Mouse (Mus musculus) cerebellum, postnatal 25 days (tissue): ENCODE data around the gene Rec8.

Experiments
- DNase-seq, 2 experiments: peaks; one replicate each; pipeline ENCODE4 v3.0.0; 2021; ENCODE audit warnings: mixed read lengths in 2 of 2

Gene Rec8

GRCm38 (mm10) chr14:55592226-55592625, 25.6 kb upstream of the Rec8 start:
- DNase-seq = peak; percentile 33 to 54

GRCm38 (mm10) chr14:55596036-55596690, 21.7 kb upstream of the Rec8 start:
- no peak for DNase-seq

GRCm38 (mm10) chr14:55598521-55599390, 19.1 kb upstream of the Rec8 start:
- DNase-seq = no peak

GRCm38 (mm10) chr14:55603271-55603632, 14.6 kb upstream of the Rec8 start, which contains the start of gene Irf9:
Gene Irf9 (plus strand): TSS chr14:55603571.
- no peak for DNase-seq

- peak; percentile 86 to 91 for DNase-seq
Measured at GRCm38 (mm10) chr14:55603633-55604576, 13.9 kb upstream of the Rec8 start.

GRCm38 (mm10) chr14:55604823-55605222, 13.0 kb upstream of the Rec8 start:
- no peak for DNase-seq

GRCm38 (mm10) chr14:55605743-55606459, 11.9 kb upstream of the Rec8 start:
- no peak for DNase-seq

DNA sequence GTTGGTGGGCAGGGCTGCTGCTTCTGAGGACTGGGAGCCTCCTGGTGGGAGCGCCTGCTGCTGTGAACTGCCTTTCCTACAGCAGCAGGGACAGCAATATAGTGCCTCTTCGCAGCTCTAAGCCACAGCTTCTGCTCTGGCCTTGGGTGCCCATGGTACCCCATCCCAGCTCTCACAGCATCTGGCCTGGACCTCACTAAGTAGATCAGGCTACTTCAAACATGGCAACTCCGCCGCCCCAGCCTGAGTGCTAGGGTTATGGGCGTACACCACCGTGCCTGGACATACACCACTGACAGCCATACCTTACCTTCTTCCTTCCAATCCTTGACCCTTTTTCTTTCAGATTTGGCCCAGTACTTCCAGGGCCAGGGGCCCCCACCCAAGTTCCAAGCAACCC, 9.5 kb upstream of the Rec8 start:
- DNase-seq = no peak

- DNase-seq = no peak
Measured at GRCm38 (mm10) chr14:55613346-55613745, 4.5 kb upstream of the Rec8 start.

GRCm38 (mm10) chr14:55614565-55615178, 3.2 kb upstream of the Rec8 start:
- no peak for DNase-seq

DNA sequence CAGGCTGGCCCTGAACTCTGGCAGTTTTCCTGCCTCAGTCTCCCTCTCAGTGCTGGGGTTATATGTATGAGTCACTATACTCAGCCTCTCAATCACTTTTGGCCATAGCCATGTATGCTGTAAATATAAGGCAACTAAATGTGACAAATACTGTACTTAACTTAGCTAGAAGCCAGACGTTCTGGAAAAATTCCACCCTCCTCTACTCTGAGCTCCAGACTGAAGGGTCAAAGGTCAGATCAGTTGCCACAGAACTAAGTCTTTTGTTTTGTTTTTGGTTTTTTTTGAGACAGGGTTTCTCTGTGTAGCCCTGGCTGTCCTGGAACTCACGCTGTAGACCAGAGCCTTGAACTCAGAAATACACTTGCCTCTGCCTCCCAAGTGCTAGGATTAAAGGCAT, 2.0 kb upstream of the Rec8 start:
- no peak for DNase-seq

DNA sequence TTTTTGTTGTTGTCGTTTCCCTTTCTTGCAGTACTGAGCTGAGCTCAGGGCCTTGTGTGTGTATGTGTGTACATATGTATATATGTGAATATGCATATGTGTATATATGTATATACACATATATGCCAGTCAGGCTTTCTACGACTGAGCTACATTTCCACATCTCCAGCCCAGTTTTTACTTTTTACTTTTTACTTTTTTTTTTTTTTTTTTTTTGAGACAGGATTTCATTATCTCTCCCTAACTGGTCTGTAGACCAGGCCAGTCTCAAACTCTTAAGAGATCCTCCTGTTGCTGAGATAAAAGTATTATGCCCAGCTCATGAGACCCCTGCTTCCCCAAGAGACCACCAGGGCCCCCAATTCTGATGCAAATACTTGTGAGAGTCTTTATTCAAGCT, 993 bp upstream of the Rec8 start:
- no peak for DNase-seq

DNA sequence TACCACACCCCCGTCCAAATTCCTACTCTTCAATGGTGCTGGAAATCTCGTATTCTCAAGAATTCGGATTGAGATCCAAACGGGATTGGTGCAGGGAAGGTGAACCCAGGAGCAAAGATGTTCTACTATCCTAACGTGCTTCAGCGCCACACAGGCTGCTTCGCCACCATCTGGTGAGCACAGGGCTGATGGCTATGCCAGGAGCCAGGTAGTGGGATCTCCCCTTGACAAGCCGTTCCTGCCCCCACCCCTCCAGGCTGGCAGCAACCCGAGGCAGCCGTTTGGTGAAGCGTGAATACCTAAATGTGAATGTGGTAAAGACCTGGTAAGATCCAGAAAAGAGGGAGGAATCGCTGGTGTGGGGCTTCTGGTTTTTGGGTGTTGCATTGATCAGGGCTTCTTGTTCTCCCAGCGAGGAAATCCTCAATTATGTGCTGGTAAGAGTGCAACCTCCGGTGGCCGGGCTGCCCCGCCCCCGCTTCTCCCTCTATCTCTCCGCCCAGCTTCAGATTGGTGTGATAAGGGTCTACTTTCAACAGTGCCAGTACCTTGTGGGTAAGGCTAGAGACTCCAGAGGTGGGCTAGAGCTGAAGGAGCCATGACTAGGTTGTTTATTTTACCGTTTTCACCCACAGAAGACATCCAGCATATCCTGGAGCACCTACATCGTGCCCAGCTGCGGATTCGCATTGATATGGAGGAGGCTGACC, 804 bp downstream of the Rec8 start:
- peak; percentile 55 to 65 for DNase-seq

GRCm38 (mm10) chr14:55628077-55628827, 10.4 kb downstream of the Rec8 start:
- DNase-seq = no peak

DNA sequence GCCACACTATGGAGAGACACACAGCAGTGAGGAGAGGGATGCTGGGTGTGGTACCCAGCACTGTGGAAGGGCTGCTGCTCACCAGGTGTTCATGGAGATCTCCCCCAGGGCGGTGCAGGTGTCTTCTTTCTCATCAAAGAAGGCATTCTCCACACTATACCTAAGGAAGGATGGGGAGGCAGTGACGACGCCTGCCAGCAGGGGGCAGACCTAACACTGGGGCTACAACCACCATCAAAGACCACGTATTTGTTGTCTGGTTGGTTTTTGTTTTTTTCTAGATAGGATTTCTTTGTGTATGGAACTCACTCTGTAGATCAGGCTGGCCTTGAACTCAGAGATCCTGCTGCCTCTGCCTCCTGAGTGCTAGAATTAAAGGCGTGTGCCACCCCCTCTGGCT, 11.5 kb downstream of the Rec8 start:
- peak; percentile 38 to 59 for DNase-seq

GRCm38 (mm10) chr14:55634874-55635522, 17.2 kb downstream of the Rec8 start:
- DNase-seq = peak; percentile 66 to 78

DNA sequence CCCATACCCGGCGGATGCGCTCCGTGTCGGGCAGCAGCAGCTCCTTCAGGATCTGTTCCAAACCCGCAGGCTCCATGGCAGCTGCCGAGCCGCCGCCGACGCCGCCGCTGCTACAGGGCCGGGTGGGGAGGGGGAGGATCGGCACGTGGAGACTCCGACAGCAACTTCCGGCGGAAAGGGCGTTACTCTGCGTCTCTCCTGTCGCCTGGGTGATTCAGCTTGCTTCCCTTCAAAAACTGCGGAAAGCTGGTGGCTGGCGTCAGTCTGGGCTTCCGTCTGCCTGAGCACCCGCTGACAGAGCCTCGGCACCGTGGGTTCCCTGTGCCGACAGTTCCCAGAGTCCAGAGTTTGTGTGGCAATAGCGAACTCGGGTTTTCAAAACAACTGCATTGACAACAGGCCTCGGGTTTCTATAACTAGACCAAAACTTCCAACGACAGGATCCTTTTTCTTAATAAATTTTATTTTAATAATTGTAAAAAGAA, 17.7 kb downstream of the Rec8 start, which contains the start of gene Ipo4:
Gene Ipo4, minus strand, starts transcription at position 435 of the 485 bp plus-strand sequence.
- peak; percentile 85 to 92 for DNase-seq

- DNase-seq = no peak
Measured at GRCm38 (mm10) chr14:55637795-55638194, 20.0 kb downstream of the Rec8 start, which contains the start of gene Gm49378. Gene Gm49378 (minus strand): TSS chr14:55637895.

DNA sequence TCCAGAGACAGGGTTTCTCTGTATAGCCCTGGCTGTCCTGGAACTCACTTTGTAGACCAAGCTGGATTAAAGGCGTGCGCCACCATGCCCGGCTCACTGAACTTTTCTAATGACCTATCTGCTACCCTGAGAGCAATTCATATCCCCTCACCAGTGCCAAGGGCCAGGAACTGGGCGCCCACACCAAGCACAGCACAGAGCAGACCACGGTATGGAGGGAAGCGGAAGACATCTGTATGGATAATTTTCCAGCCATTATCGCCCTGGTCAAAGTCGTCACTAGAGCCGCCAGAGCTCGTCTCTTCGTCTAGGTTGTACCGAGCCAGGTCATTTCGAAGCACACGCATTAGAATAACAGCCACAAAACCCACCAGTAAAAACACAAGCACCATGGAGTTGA, 23.0 kb downstream of the Rec8 start:
- DNase-seq = no peak

- DNase-seq = no peak
Measured at GRCm38 (mm10) chr14:55641291-55641690, 23.5 kb downstream of the Rec8 start.
